Mouse (Mus musculus): ENCODE data around the gene Gm10377. TPM values are rescaled to one million over a fixed set of nuclear protein-coding genes. Genes with fewer than 3 reads are reported as not detected.
"Not testable (repeated sequence)": the region's sequence is repeated elsewhere in the genome, so short reads cannot be mapped to it uniquely, and the experiment has no call there.

Gene Gm10377
- not detected in 2 replicates for total RNA-seq (2017)

- ATAC-seq (replicated peaks in 1 of 2; ENCODE audit: insufficient read depth in 1 of 2, low FRiP score in 2 of 2, low TSS enrichment in 1 of 2, low read depth in 1 of 2, poor library complexity in 2 of 2, severe bottlenecking in 2 of 2) = not testable (repeated sequence)
These were observed at the start of gene Gm10377 for GRCm38 (mm10) chr14:42797887-42798286. Gm10377 (minus strand) TSS chr14:42797987.

- ATAC-seq (replicated peaks in 1 of 2; ENCODE audit: insufficient read depth in 1 of 2, low FRiP score in 2 of 2, low TSS enrichment in 1 of 2, low read depth in 1 of 2, poor library complexity in 2 of 2, severe bottlenecking in 2 of 2) = not testable (repeated sequence)
These were observed 29.1 kb downstream of the Gm10377 start, which contains the start of gene Gm3015 for GRCm38 (mm10) chr14:42768721-42769120. Gm3015 (minus strand) TSS chr14:42768821.

Other genes with a start within 250 kb of the Gm10377 start
- not detected in 2 replicates for gene Gm17124, start 198.1 kb downstream of the Gm10377 start, total RNA-seq (2017)
- gene Gm3633, start 156.1 kb downstream of the Gm10377 start, total RNA-seq (2017) = not detected in 2 replicates
- not detected in 2 replicates for gene Gm10378, start 142.0 kb downstream of the Gm10377 start, total RNA-seq (2017)
- not detected in 2 replicates for gene Gm3015, start 29.2 kb downstream of the Gm10377 start, total RNA-seq (2017)
- gene Gm21977, start 55.5 kb upstream of the Gm10377 start, total RNA-seq (2017) = not detected in 2 replicates
- gene Gm8082, start 195.6 kb upstream of the Gm10377 start, total RNA-seq (2017) = not detected in 2 replicates
- not detected in 2 replicates for gene Gm10376, start 217.6 kb upstream of the Gm10377 start, total RNA-seq (2017)

All from hematopoietic stem cell, adult 5-6 weeks (primary cell).